Mouse (Mus musculus): Measurements from ENCODE around the gene Areg. TPM values are rescaled to one million over a fixed set of nuclear protein-coding genes. Genes with fewer than 3 reads are reported as not detected.

Gene Areg
- polyA plus RNA-seq, 1 experiment = 34.4 TPM

DNA sequence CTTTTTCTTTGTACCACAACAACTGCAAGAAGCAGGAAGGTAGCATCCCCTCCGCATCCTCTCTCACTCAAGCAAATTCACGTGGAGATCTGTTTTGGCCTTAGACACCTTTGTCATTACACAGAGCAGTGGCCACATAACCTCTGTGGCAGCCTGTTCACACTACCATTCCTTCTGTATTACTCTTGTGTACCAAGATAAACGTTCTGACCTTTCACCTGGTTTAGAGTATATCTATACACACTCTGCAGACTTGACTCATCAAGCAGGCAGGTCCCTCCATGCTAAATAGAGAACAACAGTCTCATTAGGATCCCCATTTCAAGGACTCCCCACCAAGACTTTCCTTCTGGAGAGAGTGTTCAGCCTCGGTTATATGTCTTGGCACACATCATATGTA lies 16.0 kb upstream of the Areg start:
- Histone ChIP-seq H3K4me3 (ENCODE audit: insufficient read depth, poor library complexity, severe bottlenecking) (no peak overlapping the region), H3K79me3 (ENCODE audit: low read depth) (no peaks in the 10 kb centered on the region), H3K27me3 (ENCODE audit: control insufficient read depth, insufficient read depth, insufficient read length) (no peaks in the 10 kb centered on the region), H3K36me3 (ENCODE audit: control insufficient read depth, insufficient read depth) (no peaks in the 10 kb centered on the region), H3ac (ENCODE audit: control insufficient read depth, insufficient read length, low read depth) (no peak overlapping the region), H3K79me2 (ENCODE audit: control insufficient read depth, insufficient read depth) (no peaks in the 10 kb centered on the region)
- TF ChIP-seq USF1 (IDR thresholded peaks at IDR 0.05; ENCODE audit: low read depth) = no peak
- TF ChIP-seq MYOD1 (IDR thresholded peaks at IDR 0.05; ENCODE audit: control insufficient read depth, insufficient read length, low read depth) = no peak
- no peak for TF ChIP-seq MAX (IDR thresholded peaks at IDR 0.05)
- TF ChIP-seq MYOG (IDR thresholded peaks at IDR 0.05; ENCODE audit: control insufficient read depth, extremely low read depth, insufficient read length) = no peak
- TF ChIP-seq CTCF (IDR thresholded peaks at IDR 0.05; ENCODE audit: control insufficient read depth, insufficient read depth, insufficient read length) = no peak
- TF ChIP-seq CEBPB (IDR thresholded peaks at IDR 0.05; ENCODE audit: low read depth) = no peak
- TF ChIP-seq FOSL1 (IDR thresholded peaks at IDR 0.05; ENCODE audit: insufficient read depth, low read length, poor library complexity, severe bottlenecking) = no peak

GRCm38 (mm10) chr5:91124140-91124539 lies 15.3 kb upstream of the Areg start:
- Histone ChIP-seq H3K79me2 (ENCODE audit: control insufficient read depth, insufficient read depth) (no peaks in the 10 kb centered on the region), H3K27me3 (ENCODE audit: control insufficient read depth, insufficient read depth, insufficient read length) (no peaks in the 10 kb centered on the region), H3ac (ENCODE audit: control insufficient read depth, insufficient read length, low read depth) (no peak overlapping the region), H3K36me3 (ENCODE audit: control insufficient read depth, insufficient read depth) (no peaks in the 10 kb centered on the region), H3K79me3 (ENCODE audit: low read depth) (no peaks in the 10 kb centered on the region), H3K4me3 (ENCODE audit: insufficient read depth, poor library complexity, severe bottlenecking) (no peak overlapping the region)
- TF ChIP-seq FOSL1 (IDR thresholded peaks at IDR 0.05; ENCODE audit: insufficient read depth, low read length, poor library complexity, severe bottlenecking) = no peak
- TF ChIP-seq USF1 (IDR thresholded peaks at IDR 0.05; ENCODE audit: low read depth) = no peak
- no peak for TF ChIP-seq CTCF (IDR thresholded peaks at IDR 0.05; ENCODE audit: control insufficient read depth, insufficient read depth, insufficient read length)
- TF ChIP-seq MYOG (IDR thresholded peaks at IDR 0.05; ENCODE audit: control insufficient read depth, extremely low read depth, insufficient read length) = no peak
- TF ChIP-seq CEBPB (IDR thresholded peaks at IDR 0.05; ENCODE audit: low read depth) = no peak
- TF ChIP-seq MAX (IDR thresholded peaks at IDR 0.05) = no peak
- no peak for TF ChIP-seq MYOD1 (IDR thresholded peaks at IDR 0.05; ENCODE audit: control insufficient read depth, insufficient read length, low read depth)

GRCm38 (mm10) chr5:91126623-91127022 lies 12.8 kb upstream of the Areg start:
- Histone ChIP-seq H3K36me3 (ENCODE audit: control insufficient read depth, insufficient read depth) (no peaks in the 10 kb centered on the region), H3ac (ENCODE audit: control insufficient read depth, insufficient read length, low read depth) (no peak overlapping the region), H3K79me2 (ENCODE audit: control insufficient read depth, insufficient read depth) (no peaks in the 10 kb centered on the region), H3K27me3 (ENCODE audit: control insufficient read depth, insufficient read depth, insufficient read length) (no peaks in the 10 kb centered on the region), H3K79me3 (ENCODE audit: low read depth) (no peaks in the 10 kb centered on the region), H3K4me3 (ENCODE audit: insufficient read depth, poor library complexity, severe bottlenecking) (no peak overlapping the region)
- TF ChIP-seq FOSL1 (IDR thresholded peaks at IDR 0.05; ENCODE audit: insufficient read depth, low read length, poor library complexity, severe bottlenecking) = no peak
- no peak for TF ChIP-seq CEBPB (IDR thresholded peaks at IDR 0.05; ENCODE audit: low read depth)
- TF ChIP-seq MYOD1 (IDR thresholded peaks at IDR 0.05; ENCODE audit: control insufficient read depth, insufficient read length, low read depth) = no peak
- no peak for TF ChIP-seq MAX (IDR thresholded peaks at IDR 0.05)
- TF ChIP-seq USF1 (IDR thresholded peaks at IDR 0.05; ENCODE audit: low read depth) = no peak
- TF ChIP-seq MYOG (IDR thresholded peaks at IDR 0.05; ENCODE audit: control insufficient read depth, extremely low read depth, insufficient read length) = no peak
- no peak for TF ChIP-seq CTCF (IDR thresholded peaks at IDR 0.05; ENCODE audit: control insufficient read depth, insufficient read depth, insufficient read length)

DNA sequence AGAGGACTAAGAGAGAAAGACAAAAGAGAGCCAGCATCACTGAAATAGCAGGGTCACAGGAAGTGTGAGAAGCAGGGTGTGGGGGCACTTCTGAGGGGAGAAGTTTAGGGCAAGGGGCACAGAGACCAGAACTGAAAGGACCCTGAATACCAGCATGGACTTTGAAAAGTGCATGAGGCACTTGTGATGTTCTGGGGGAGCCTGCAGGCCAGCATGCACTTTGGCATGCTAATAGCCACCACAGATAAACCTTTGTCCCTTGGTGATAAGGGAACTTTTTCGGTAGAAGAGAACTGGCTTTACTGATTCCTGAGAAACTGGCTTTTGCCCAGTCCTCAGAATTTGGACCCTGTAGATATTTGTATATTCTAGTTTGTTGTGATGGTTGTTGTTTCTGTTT lies 4.4 kb upstream of the Areg start:
- Histone ChIP-seq H3K79me2 (ENCODE audit: control insufficient read depth, insufficient read depth) (peaks cover 7% of the 10 kb centered on the region), H3K27me3 (ENCODE audit: control insufficient read depth, insufficient read depth, insufficient read length) (no peaks in the 10 kb centered on the region), H3K79me3 (ENCODE audit: low read depth) (peaks cover 2% of the 10 kb centered on the region), H3ac (ENCODE audit: control insufficient read depth, insufficient read length, low read depth) (no peak overlapping the region), H3K4me3 (ENCODE audit: insufficient read depth, poor library complexity, severe bottlenecking) (no peak overlapping the region), H3K36me3 (ENCODE audit: control insufficient read depth, insufficient read depth) (no peaks in the 10 kb centered on the region)
- TF ChIP-seq MAX (IDR thresholded peaks at IDR 0.05) (no peak), CTCF (IDR thresholded peaks at IDR 0.05; ENCODE audit: control insufficient read depth, insufficient read depth, insufficient read length) (no peak), USF1 (IDR thresholded peaks at IDR 0.05; ENCODE audit: low read depth) (no peak), FOSL1 (IDR thresholded peaks at IDR 0.05; ENCODE audit: insufficient read depth, low read length, poor library complexity, severe bottlenecking) (no peak), MYOD1 (IDR thresholded peaks at IDR 0.05; ENCODE audit: control insufficient read depth, insufficient read length, low read depth) (no peak)

GRCm38 (mm10) chr5:91138970-91139369 lies 429 bp upstream of the Areg start:
- no peak for TF ChIP-seq CTCF (IDR thresholded peaks at IDR 0.05; ENCODE audit: control insufficient read depth, insufficient read depth, insufficient read length)
- TF ChIP-seq MAX (IDR thresholded peaks at IDR 0.05) = no peak
- H3K27me3 ChIP-seq (ENCODE audit: control insufficient read depth, insufficient read depth, insufficient read length) = no peaks in the 10 kb centered on the region
- peaks cover 20% of the 10 kb centered on the region for H3K36me3 ChIP-seq (ENCODE audit: control insufficient read depth, insufficient read depth)
- H3K4me3 ChIP-seq (ENCODE audit: insufficient read depth, poor library complexity, severe bottlenecking) = peak overlapping the region; percentile 40
- H3ac ChIP-seq (ENCODE audit: control insufficient read depth, insufficient read length, low read depth) = no peak overlapping the region
- H3K79me2 ChIP-seq (ENCODE audit: control insufficient read depth, insufficient read depth) = peaks cover 35% of the 10 kb centered on the region
- H3K79me3 ChIP-seq (ENCODE audit: low read depth) = peaks cover 14% of the 10 kb centered on the region

DNA sequence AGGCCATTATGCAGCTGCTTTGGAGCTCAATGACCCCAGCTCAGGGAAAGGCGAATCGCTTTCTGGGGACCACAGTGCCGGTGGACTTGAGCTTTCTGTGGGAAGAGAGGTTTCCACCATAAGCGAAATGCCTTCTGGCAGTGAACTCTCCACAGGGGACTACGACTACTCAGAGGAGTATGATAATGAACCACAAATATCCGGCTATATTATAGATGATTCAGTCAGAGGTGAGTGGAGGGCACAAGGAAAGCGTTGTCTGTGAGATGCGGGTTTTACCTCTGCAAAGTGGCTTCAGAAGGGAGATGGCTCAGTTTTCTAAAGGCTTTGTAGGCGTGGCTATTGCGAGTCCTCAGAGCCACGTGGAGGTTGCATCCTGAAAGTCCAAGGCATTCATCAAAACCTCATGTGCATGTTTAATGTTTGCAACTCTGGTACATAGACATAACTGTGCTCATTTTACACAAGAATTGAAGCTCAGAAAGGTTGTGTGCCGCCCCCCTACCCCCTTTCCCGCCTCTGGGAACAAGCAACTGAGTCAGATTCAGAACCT lies 1.6 kb downstream of the Areg start:
- Histone ChIP-seq H3K36me3 (ENCODE audit: control insufficient read depth, insufficient read depth) (peaks cover 40% of the 10 kb centered on the region), H3K79me3 (ENCODE audit: low read depth) (peaks cover 14% of the 10 kb centered on the region), H3K4me3 (ENCODE audit: insufficient read depth, poor library complexity, severe bottlenecking) (peak overlapping the region; percentile 40), H3ac (ENCODE audit: control insufficient read depth, insufficient read length, low read depth) (peak overlapping the region; percentile 25), H3K79me2 (ENCODE audit: control insufficient read depth, insufficient read depth) (peaks cover 35% of the 10 kb centered on the region), H3K27me3 (ENCODE audit: control insufficient read depth, insufficient read depth, insufficient read length) (no peaks in the 10 kb centered on the region)
- TF ChIP-seq MYOG (IDR thresholded peaks at IDR 0.05; ENCODE audit: control insufficient read depth, extremely low read depth, insufficient read length) = no peak
- TF ChIP-seq CEBPB (IDR thresholded peaks at IDR 0.05; ENCODE audit: low read depth) = no peak
- TF ChIP-seq FOSL1 (IDR thresholded peaks at IDR 0.05; ENCODE audit: insufficient read depth, low read length, poor library complexity, severe bottlenecking) = no peak
- peak; percentile 60 for TF ChIP-seq USF1 (IDR thresholded peaks at IDR 0.05; ENCODE audit: low read depth)
- TF ChIP-seq MYOD1 (IDR thresholded peaks at IDR 0.05; ENCODE audit: control insufficient read depth, insufficient read length, low read depth) = no peak
- TF ChIP-seq CTCF (IDR thresholded peaks at IDR 0.05; ENCODE audit: control insufficient read depth, insufficient read depth, insufficient read length) = no peak
- peak; percentile 87 for TF ChIP-seq MAX (IDR thresholded peaks at IDR 0.05)

Data from C2C12 (cell line).